Mouse (Mus musculus) bone marrow, adult 2 months (tissue): Measurements from ENCODE around the gene Map3k14.

Source experiments
- CTCF ChIP-seq: fragments of 200-500 bp; IDR thresholded peaks from 2 replicates; pipeline ENCODE4 v1.5.1; 2011; ENCODE audit warnings: low read length, control low read depth; ENCODE audit not compliant: control insufficient read depth, insufficient read depth
- POLR2A ChIP-seq: fragments of 200-500 bp; IDR thresholded peaks from 2 replicates; pipeline ENCODE4 v1.6.1; 2011; ENCODE audit warnings: low read depth, mild to moderate bottlenecking, control low read depth, low read length, borderline replicate concordance; ENCODE audit not compliant: control insufficient read depth

DNA sequence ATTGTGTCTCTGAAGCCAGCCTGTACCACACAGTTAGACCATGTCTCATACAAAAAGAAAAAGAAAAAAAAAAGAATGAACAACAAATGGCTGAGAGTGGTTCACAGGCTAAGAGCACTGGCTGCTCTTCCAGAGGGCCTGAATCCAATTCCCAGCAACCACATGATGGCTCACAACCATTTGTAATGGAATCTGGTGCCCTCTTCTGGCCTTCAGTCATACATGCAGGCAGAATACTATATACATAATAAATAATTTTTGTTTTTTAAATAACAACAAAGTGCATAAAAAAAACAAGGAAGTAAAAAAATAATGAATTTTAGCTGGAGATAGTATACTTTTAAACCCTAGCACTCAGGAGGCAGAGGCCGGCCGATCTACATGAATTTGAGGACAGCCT lies 37.7 kb downstream of the Map3k14 start:
- TF ChIP-seq CTCF (no peak), POLR2A (no peak)
